Mouse (Mus musculus): ENCODE data around the gene Neurl3.

Neurl3 gene

GRCm38 (mm10) chr1:36296466-36297149 lies 22.1 kb upstream of the Neurl3 start:
- DNase-seq = no peak

- DNase-seq = no peak
Measured at GRCm38 (mm10) chr1:36294402-36294801, 19.9 kb upstream of the Neurl3 start.

GRCm38 (mm10) chr1:36293470-36293869 lies 19.0 kb upstream of the Neurl3 start:
- no peak for DNase-seq

- no peak for DNase-seq
Measured at GRCm38 (mm10) chr1:36281849-36282248, 7.4 kb upstream of the Neurl3 start.

GRCm38 (mm10) chr1:36280938-36281337 lies 6.5 kb upstream of the Neurl3 start:
- no peak for DNase-seq

GRCm38 (mm10) chr1:36279202-36279601 lies 4.7 kb upstream of the Neurl3 start:
- peak; percentile 63 for DNase-seq

- peak; percentile 50 for DNase-seq
Measured at GRCm38 (mm10) chr1:36277267-36278060, 3.0 kb upstream of the Neurl3 start.

GRCm38 (mm10) chr1:36275635-36276389 lies 1.3 kb upstream of the Neurl3 start:
- DNase-seq = no peak

GRCm38 (mm10) chr1:36273288-36273687 lies 1.2 kb downstream of the Neurl3 start:
- no peak for DNase-seq

- no peak for DNase-seq
Measured at GRCm38 (mm10) chr1:36272546-36272945, 1.9 kb downstream of the Neurl3 start.

GRCm38 (mm10) chr1:36271516-36272230 lies 2.8 kb downstream of the Neurl3 start:
- DNase-seq = no peak

GRCm38 (mm10) chr1:36270666-36271065 lies 3.8 kb downstream of the Neurl3 start:
- no peak for DNase-seq

- no peak for DNase-seq
Measured at GRCm38 (mm10) chr1:36269121-36269795, 5.2 kb downstream of the Neurl3 start.

- no peak for DNase-seq
Measured at GRCm38 (mm10) chr1:36267595-36267994, 6.9 kb downstream of the Neurl3 start.

- DNase-seq = no peak
Measured at GRCm38 (mm10) chr1:36266293-36266692, 8.2 kb downstream of the Neurl3 start.

- DNase-seq = no peak
Measured at GRCm38 (mm10) chr1:36263833-36264488, 10.5 kb downstream of the Neurl3 start.

- no peak for DNase-seq
Measured at GRCm38 (mm10) chr1:36261708-36262504, 12.6 kb downstream of the Neurl3 start.

GRCm38 (mm10) chr1:36260418-36260817 lies 14.1 kb downstream of the Neurl3 start:
- DNase-seq = no peak

GRCm38 (mm10) chr1:36259281-36259680 lies 15.2 kb downstream of the Neurl3 start:
- DNase-seq = no peak

- DNase-seq = no peak
Measured at GRCm38 (mm10) chr1:36258631-36259030, 15.8 kb downstream of the Neurl3 start.

GRCm38 (mm10) chr1:36257276-36257675 lies 17.2 kb downstream of the Neurl3 start:
- no peak for DNase-seq
